Mouse (Mus musculus) lung, embryonic 15.5 days (tissue): ENCODE measurements around the gene Mboat7. TPM values are rescaled to one million over a fixed set of nuclear protein-coding genes. Genes with fewer than 3 reads are reported as not detected.

Source experiments
- ATAC-seq: fragments of 200-750 bp; cut with Nextera tagmentation; 2 replicates; pipeline ENCODE4 v1.8.0; 2017; ENCODE audit warnings: moderate number of reproducible peaks, borderline replicate concordance; ENCODE audit not compliant: low FRiP score, low TSS enrichment; ENCODE audit errors: extremely low read depth
- H3K27ac ChIP-seq: fragments of 300-500 bp; sonication (generic); 2 replicates; pipeline ENCODE4 v1.5.1; 2015; ENCODE audit warnings: moderate library complexity, mild to moderate bottlenecking, inconsistent platforms
- H3K27me3 ChIP-seq: fragments of 300-500 bp; sonication (generic); 2 replicates; pipeline ENCODE4 v1.6.1; 2015; ENCODE audit warnings: inconsistent platforms
- H3K36me3 ChIP-seq: fragments of 300-500 bp; sonication (generic); 2 replicates; pipeline ENCODE4 v1.6.1; 2015; ENCODE audit warnings: inconsistent platforms
- H3K4me1 ChIP-seq: fragments of 300-500 bp; sonication (generic); 2 replicates; pipeline ENCODE4 v1.6.1; 2015; ENCODE audit warnings: inconsistent platforms
- H3K4me2 ChIP-seq: fragments of 300-500 bp; sonication (generic); 2 replicates; pipeline ENCODE4 v1.6.1; 2015; ENCODE audit warnings: inconsistent platforms, mild to moderate bottlenecking, moderate library complexity
- H3K4me3 ChIP-seq: fragments of 300-500 bp; sonication (generic); 2 replicates; pipeline ENCODE4 v1.5.1; 2015; ENCODE audit warnings: mild to moderate bottlenecking, inconsistent platforms
- H3K9ac ChIP-seq: fragments of 300-500 bp; sonication (generic); 2 replicates; pipeline ENCODE4 v1.6.1; 2015; ENCODE audit warnings: inconsistent platforms
- H3K9me3 ChIP-seq: fragments of 300-500 bp; sonication (generic); 2 replicates; pipeline ENCODE4 v1.6.1; 2016; ENCODE audit warnings: inconsistent platforms
- WGBS: fragments of 180-500 bp; shearing (Covaris S2); methylation state at CpG from one replicate; pipeline ENCODE4 v1.1.7; 2015; 5-methylcytosine and 5-hydroxymethylcytosine counted together
- microRNA-seq: library from miRNA; unstranded; fragments of <30 nt; microRNA quantifications from one replicate; pipeline ENCODE4, GENCODE M21; 2016
- polyA plus RNA-seq: library from polyadenylated mRNA; unstranded; fragments of >200 nt; fragmentation: Nextera tagmentation; extraction: Ambion mirVana; gene quantifications from 2 replicates; pipeline ENCODE4 v1.2.1, GENCODE M21; 2015

Gene Mboat7
- polyA plus RNA-seq, 1 experiment from 2014 or later: 51.4 TPM

DNA sequence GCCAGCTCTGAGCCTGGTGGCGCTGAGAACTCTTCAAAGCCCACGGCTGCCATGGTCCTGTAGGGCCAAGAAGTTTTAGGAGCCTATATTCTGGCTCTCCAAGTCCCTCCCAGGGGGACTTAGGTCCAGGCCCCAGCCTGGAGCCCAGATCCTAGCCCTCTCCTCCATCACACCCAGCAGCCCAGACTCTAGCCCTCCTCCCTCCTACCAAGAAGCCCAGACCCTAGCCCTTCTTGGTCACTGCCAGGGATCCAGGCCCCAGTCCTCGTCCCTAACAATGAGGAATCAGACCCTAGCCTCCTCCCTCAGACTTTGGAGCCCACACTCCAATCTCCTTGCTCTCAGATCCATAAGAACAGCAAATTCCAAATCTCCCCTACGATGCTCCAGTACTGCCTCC, 64.3 kb downstream of the Mboat7 start:
- no peaks in the 10 kb centered on the region for H3K27me3 ChIP-seq
- peak overlapping the region; percentile 78 for H3K9ac ChIP-seq
- peak overlapping the region; percentile 87; the same call in 1 of the 2 replicates for H3K27ac ChIP-seq
- peaks cover 23% of the 10 kb centered on the region for H3K4me1 ChIP-seq
- 29% methylated on average over 4 of the region's 4 CpGs for WGBS
- H3K4me2 ChIP-seq: peak overlapping the region; percentile 95
- ATAC-seq: peak; percentile 51; the same call in 1 of the 2 replicates
- no peaks in the 10 kb centered on the region for H3K9me3 ChIP-seq
- peak overlapping the region; percentile 76 for H3K4me3 ChIP-seq
- peaks cover 36% of the 10 kb centered on the region for H3K36me3 ChIP-seq

Small RNA genes lying within 50 kb of the gene (microRNA-seq; reads per million reads assigned to microRNA genes)
- gene Mir3572: 2.0 reads per million, percentile 5 among the genes with 10 or more reads in this experiment

Other genes starting within 250 kb of the Mboat7 start
- 0.10 TPM in 1 of 2 replicates, not detected in the other for gene Tarm1, start 190.9 kb downstream of the Mboat7 start, polyA plus RNA-seq
- 0.10 TPM in 1 of 2 replicates, not detected in the other for gene Oscar, start 77.4 kb downstream of the Mboat7 start, polyA plus RNA-seq
- 479 and 491 TPM in 2 replicates for gene Ndufa3, start 76.2 kb downstream of the Mboat7 start, polyA plus RNA-seq
- 27.6 and 29.5 TPM in 2 replicates for gene Tfpt, start 63.6 kb downstream of the Mboat7 start, polyA plus RNA-seq
- gene Prpf31, start 63.5 kb downstream of the Mboat7 start, polyA plus RNA-seq: 104 and 105 TPM in 2 replicates
- 51.4 TPM in 2 replicates for gene Cnot3, start 48.3 kb downstream of the Mboat7 start, polyA plus RNA-seq
- 15.0 and 15.8 TPM in 2 replicates for gene Leng1, start 27.7 kb downstream of the Mboat7 start, polyA plus RNA-seq
- 21.7 and 25.5 TPM in 2 replicates for gene Tmc4, start 16.0 kb downstream of the Mboat7 start, polyA plus RNA-seq
- 296 and 312 TPM in 2 replicates for gene Tsen34, start 660 bp downstream of the Mboat7 start, polyA plus RNA-seq
- 1,380 and 1,502 TPM in 2 replicates for gene Rps9, start 10.5 kb upstream of the Mboat7 start, polyA plus RNA-seq
- gene Pirb, start 26.9 kb upstream of the Mboat7 start, polyA plus RNA-seq: 0.72 and 1.4 TPM in 2 replicates
- gene Gm15448, start 132.2 kb upstream of the Mboat7 start, polyA plus RNA-seq: not detected in 2 replicates
- gene Pira2, start 151.5 kb upstream of the Mboat7 start, polyA plus RNA-seq: 0.50 and 0.65 TPM in 2 replicates
- gene Gm14548, start 204.6 kb upstream of the Mboat7 start, polyA plus RNA-seq: 0.36 and 0.42 TPM in 2 replicates
- 0.33 and 0.39 TPM in 2 replicates for gene Lilra6, start 222.0 kb upstream of the Mboat7 start, polyA plus RNA-seq